Mouse (Mus musculus): ENCODE measurements around the gene Kif5a. TPM values are rescaled to one million over a fixed set of nuclear protein-coding genes. Genes with fewer than 3 reads are reported as not detected.
A peak's percentile ranks its signal among the peaks of the same experiment; 100 is the strongest.

Gene Kif5a
- polyA plus RNA-seq, 1 experiment from 2014 or later: 1.2 TPM

GRCm38 (mm10) chr10:127200279-127200678, 62.9 kb downstream of the Kif5a start:
- Histone ChIP-seq H3K4me2 (ENCODE audit: low read depth, low read length) (no peak overlapping the region), H3K27me3 (ENCODE audit: control insufficient read depth, insufficient read depth, low read depth, low read length) (no peaks in the 10 kb centered on the region), H3K9ac (ENCODE audit: low read length) (no peak overlapping the region), H3K4me1 (replicated peaks; ENCODE audit: control insufficient read depth, insufficient read depth, low read length) (peaks cover 8% of the 10 kb centered on the region), H3K9me3 (ENCODE audit: control insufficient read depth, low read length) (no peaks in the 10 kb centered on the region), H3K36me3 (ENCODE audit: control insufficient read depth, insufficient read depth, low read length) (peaks cover 8% of the 10 kb centered on the region; the same call in 1 of the 2 replicates), H3K27ac (ENCODE audit: low read length) (no peak overlapping the region), H3K4me3 (ENCODE audit: low read length) (no peak overlapping the region)
- WGBS: 85% methylated on average over 8 of the region's 8 CpGs
- ATAC-seq (ENCODE audit: low read depth): no peak

- no peaks in the 10 kb centered on the region for H3K27me3 ChIP-seq (ENCODE audit: control insufficient read depth, insufficient read depth, low read depth, low read length)
- ATAC-seq (ENCODE audit: low read depth): no peak
- H3K4me2 ChIP-seq (ENCODE audit: low read depth, low read length): no peak overlapping the region
- H3K4me3 ChIP-seq (ENCODE audit: low read length): no peak overlapping the region
- no peaks in the 10 kb centered on the region for H3K9me3 ChIP-seq (ENCODE audit: control insufficient read depth, low read length)
- H3K9ac ChIP-seq (ENCODE audit: low read length): no peak overlapping the region
- H3K36me3 ChIP-seq (ENCODE audit: control insufficient read depth, insufficient read depth, low read length): 0 out of 2 replicates have a peak, but pooled peaks cover 5% of the 10 kb centered on the region
- H3K27ac ChIP-seq (ENCODE audit: low read length): no peak overlapping the region
- peaks cover 4% of the 10 kb centered on the region for H3K4me1 ChIP-seq (replicated peaks; ENCODE audit: control insufficient read depth, insufficient read depth, low read length)
- WGBS: 79% methylated on average over 11 of the region's 11 CpGs
Observed at GRCm38 (mm10) chr10:127199474-127199873, 63.7 kb downstream of the Kif5a start.

GRCm38 (mm10) chr10:127199068-127199467, 64.1 kb downstream of the Kif5a start:
- 0 out of 2 replicates have a peak, but pooled peaks cover 5% of the 10 kb centered on the region for H3K36me3 ChIP-seq (ENCODE audit: control insufficient read depth, insufficient read depth, low read length)
- no peak overlapping the region for H3K9ac ChIP-seq (ENCODE audit: low read length)
- no peak overlapping the region for H3K4me2 ChIP-seq (ENCODE audit: low read depth, low read length)
- H3K4me1 ChIP-seq (replicated peaks; ENCODE audit: control insufficient read depth, insufficient read depth, low read length): peaks cover 8% of the 10 kb centered on the region
- ATAC-seq (ENCODE audit: low read depth): no peak
- H3K27me3 ChIP-seq (ENCODE audit: control insufficient read depth, insufficient read depth, low read depth, low read length): no peaks in the 10 kb centered on the region
- no peaks in the 10 kb centered on the region for H3K9me3 ChIP-seq (ENCODE audit: control insufficient read depth, low read length)
- no peak overlapping the region for H3K4me3 ChIP-seq (ENCODE audit: low read length)
- WGBS: 73% methylated on average over 5 of the region's 5 CpGs
- no peak overlapping the region for H3K27ac ChIP-seq (ENCODE audit: low read length)

GRCm38 (mm10) chr10:127198492-127198891, 64.7 kb downstream of the Kif5a start:
- 32% methylated on average over 2 of the region's 2 CpGs for WGBS
- no peak overlapping the region for H3K4me3 ChIP-seq (ENCODE audit: low read length)
- ATAC-seq (ENCODE audit: low read depth): no peak
- H3K27me3 ChIP-seq (ENCODE audit: control insufficient read depth, insufficient read depth, low read depth, low read length): no peaks in the 10 kb centered on the region
- H3K9ac ChIP-seq (ENCODE audit: low read length): no peak overlapping the region
- 0 out of 2 replicates have a peak, but pooled peaks cover 5% of the 10 kb centered on the region for H3K36me3 ChIP-seq (ENCODE audit: control insufficient read depth, insufficient read depth, low read length)
- no peak overlapping the region for H3K27ac ChIP-seq (ENCODE audit: low read length)
- no peak overlapping the region for H3K4me2 ChIP-seq (ENCODE audit: low read depth, low read length)
- peaks cover 8% of the 10 kb centered on the region for H3K4me1 ChIP-seq (replicated peaks; ENCODE audit: control insufficient read depth, insufficient read depth, low read length)
- H3K9me3 ChIP-seq (ENCODE audit: control insufficient read depth, low read length): no peaks in the 10 kb centered on the region

- no peak overlapping the region for H3K27ac ChIP-seq (ENCODE audit: low read length)
Observed at GRCm38 (mm10) chr10:127197505-127198110, 65.5 kb downstream of the Kif5a start.

GRCm38 (mm10) chr10:127197104-127197503, 66.0 kb downstream of the Kif5a start:
- Histone ChIP-seq H3K4me3 (ENCODE audit: low read length) (no peak overlapping the region), H3K27me3 (ENCODE audit: control insufficient read depth, insufficient read depth, low read depth, low read length) (no peaks in the 10 kb centered on the region), H3K9ac (ENCODE audit: low read length) (no peak overlapping the region), H3K36me3 (ENCODE audit: control insufficient read depth, insufficient read depth, low read length) (0 out of 2 replicates have a peak, but pooled peaks cover 7% of the 10 kb centered on the region), H3K9me3 (ENCODE audit: control insufficient read depth, low read length) (no peaks in the 10 kb centered on the region), H3K4me2 (ENCODE audit: low read depth, low read length) (no peak overlapping the region), H3K27ac (ENCODE audit: low read length) (no peak overlapping the region; the same call in 1 of the 2 replicates), H3K4me1 (replicated peaks; ENCODE audit: control insufficient read depth, insufficient read depth, low read length) (peaks cover 8% of the 10 kb centered on the region)
- 85% methylated on average over 8 of the region's 8 CpGs for WGBS
- no peak for ATAC-seq (ENCODE audit: low read depth)

More at GRCm38 (mm10) chr10:127197505-127198110, 65.5 kb downstream of the Kif5a start:
- no peak for ATAC-seq (ENCODE audit: low read depth)
- no peak overlapping the region for H3K4me2 ChIP-seq (ENCODE audit: low read depth, low read length)
- no peak overlapping the region for H3K4me3 ChIP-seq (ENCODE audit: low read length)
- no peak overlapping the region for H3K9ac ChIP-seq (ENCODE audit: low read length)
- WGBS: 82% methylated on average over 11 of the region's 11 CpGs
- 0 out of 2 replicates have a peak, but pooled peaks cover 5% of the 10 kb centered on the region for H3K36me3 ChIP-seq (ENCODE audit: control insufficient read depth, insufficient read depth, low read length)
- H3K4me1 ChIP-seq (replicated peaks; ENCODE audit: control insufficient read depth, insufficient read depth, low read length): peaks cover 8% of the 10 kb centered on the region
- H3K27me3 ChIP-seq (ENCODE audit: control insufficient read depth, insufficient read depth, low read depth, low read length): no peaks in the 10 kb centered on the region
- no peaks in the 10 kb centered on the region for H3K9me3 ChIP-seq (ENCODE audit: control insufficient read depth, low read length)

- H3K4me1 ChIP-seq (replicated peaks; ENCODE audit: control insufficient read depth, insufficient read depth, low read length): peaks cover 10% of the 10 kb centered on the region
- peak overlapping the region; percentile 83 for H3K4me3 ChIP-seq (ENCODE audit: low read length)
- peak overlapping the region; percentile 89 for H3K9ac ChIP-seq (ENCODE audit: low read length)
- H3K27ac ChIP-seq (ENCODE audit: low read length): peak overlapping the region; percentile 94
- ATAC-seq (ENCODE audit: low read depth): peak; percentile 80
- WGBS: 1% methylated on average over 5 of the region's 5 CpGs
- H3K9me3 ChIP-seq (ENCODE audit: control insufficient read depth, low read length): no peaks in the 10 kb centered on the region
- H3K4me2 ChIP-seq (ENCODE audit: low read depth, low read length): peak overlapping the region; percentile 88
- 0 out of 2 replicates have a peak, but pooled peaks cover 6% of the 10 kb centered on the region for H3K36me3 ChIP-seq (ENCODE audit: control insufficient read depth, insufficient read depth, low read length)
- H3K27me3 ChIP-seq (ENCODE audit: control insufficient read depth, insufficient read depth, low read depth, low read length): no peaks in the 10 kb centered on the region
Observed at GRCm38 (mm10) chr10:127196392-127196791, 66.8 kb downstream of the Kif5a start.

GRCm38 (mm10) chr10:127195328-127196129, 67.6 kb downstream of the Kif5a start, which contains the start of gene Dtx3:
Dtx3 (minus strand) TSS chr10:127195728.
- Histone ChIP-seq H3K4me1 (replicated peaks; ENCODE audit: control insufficient read depth, insufficient read depth, low read length) (peaks cover 17% of the 10 kb centered on the region), H3K36me3 (ENCODE audit: control insufficient read depth, insufficient read depth, low read length) (0 out of 2 replicates have a peak, but pooled peaks cover 6% of the 10 kb centered on the region), H3K4me3 (ENCODE audit: low read length) (peak within 1 kb of the TSS; percentile 83), H3K27ac (ENCODE audit: low read length) (peak within 1 kb of the TSS; percentile 94), H3K9ac (ENCODE audit: low read length) (peak within 1 kb of the TSS; percentile 89), H3K9me3 (ENCODE audit: control insufficient read depth, low read length) (no peaks in the 10 kb centered on the region), H3K27me3 (ENCODE audit: control insufficient read depth, insufficient read depth, low read depth, low read length) (no peaks in the 10 kb centered on the region), H3K4me2 (ENCODE audit: low read depth, low read length) (peak within 1 kb of the TSS; percentile 88)
- under 1% methylated on average over 31 of the region's 47 CpGs for WGBS
- peak; percentile 43 for ATAC-seq (ENCODE audit: low read depth)
